Mouse (Mus musculus) liver, adult 2 months (tissue): ENCODE measurements at regions not wholly inside any gene's neighbourhood (a gene's known extent, or its start where the extent isn't known, plus 50 kb on each side); places are given as distances from the start of the nearest gene placed in this dataset.
"Not testable (repeated sequence)": the region's sequence is repeated elsewhere in the genome, so short reads cannot be mapped to it uniquely, and the experiment has no call there.

Source experiments
- DNase-seq: peaks from one replicate; pipeline ENCODE4 v3.0.0-alpha.2; 2011; ENCODE audit warnings: low read depth, low spot score; ENCODE audit errors: extremely low read depth
- H3K27ac ChIP-seq: fragments of 200-500 bp; replicated peaks from 2 replicates; pipeline ENCODE4 v1.5.1; 2012; ENCODE audit warnings: low read depth, mild to moderate bottlenecking, control low read depth, inconsistent platforms, low read length; ENCODE audit not compliant: insufficient read depth
- H3K27me3 ChIP-seq: fragments of 200-500 bp; 2 replicates; pipeline ENCODE4 v1.6.1; 2012; ENCODE audit warnings: mild to moderate bottlenecking, moderate library complexity, low read length, inconsistent platforms; ENCODE audit not compliant: control insufficient read depth, insufficient read depth
- H3K36me3 ChIP-seq: fragments of 200-500 bp; 2 replicates; pipeline ENCODE4 v1.6.1; 2012; ENCODE audit warnings: low read length, inconsistent platforms; ENCODE audit not compliant: control insufficient read depth, insufficient read depth
- H3K4me1 ChIP-seq: fragments of 200-500 bp; 2 replicates; pipeline ENCODE4 v1.6.1; 2011; ENCODE audit warnings: low read length; ENCODE audit not compliant: control insufficient read depth, insufficient read depth
- H3K4me3 ChIP-seq: fragments of 200-500 bp; 2 replicates; pipeline ENCODE4 v1.5.1; 2011; ENCODE audit warnings: low read depth, mild to moderate bottlenecking, control low read depth, low read length, moderate library complexity; ENCODE audit not compliant: insufficient read depth
- H3K79me2 ChIP-seq: fragments of 200-500 bp; 2 replicates; pipeline ENCODE4 v1.6.1; 2012; ENCODE audit warnings: inconsistent platforms, mild to moderate bottlenecking, low read length, moderate library complexity; ENCODE audit not compliant: control insufficient read depth, insufficient read depth
- H3K9ac ChIP-seq: fragments of 200-500 bp; 2 replicates; pipeline ENCODE4 v1.6.1; 2012; ENCODE audit warnings: low read depth, mild to moderate bottlenecking, control low read depth, inconsistent platforms, low read length
- CTCF ChIP-seq: fragments of 200-500 bp; IDR thresholded peaks from 2 replicates; pipeline ENCODE4 v1.5.1; 2011; ENCODE audit warnings: low read depth, low read length, control low read depth
- POLR2A ChIP-seq: fragments of 200-500 bp; IDR thresholded peaks from 2 replicates; pipeline ENCODE4 v1.6.1; 2011; ENCODE audit warnings: low read length, control low read depth; ENCODE audit not compliant: insufficient read depth; ENCODE audit errors: extremely low read depth
- WGBS: fragments of 180-500 bp; shearing (Covaris S2); methylation state at CpG from one replicate; pipeline ENCODE4 v1.1.7; 2018; 5-methylcytosine and 5-hydroxymethylcytosine counted together

GRCm38 (mm10) chr4:143036704-143037103 lies 176.1 kb downstream of the Prdm2 start:
- Histone ChIP-seq H3K4me1 (no peaks in the 10 kb centered on the region), H3K9ac (no peak overlapping the region), H3K36me3 (no peaks in the 10 kb centered on the region), H3K79me2 (no peaks in the 10 kb centered on the region), H3K4me3 (no peak overlapping the region), H3K27ac (no peak overlapping the region), H3K27me3 (no peaks in the 10 kb centered on the region)
- no peak for DNase-seq
- TF ChIP-seq CTCF (no peak), POLR2A (no peak)
- 61% methylated on average over 4 of the region's 4 CpGs for WGBS

DNA sequence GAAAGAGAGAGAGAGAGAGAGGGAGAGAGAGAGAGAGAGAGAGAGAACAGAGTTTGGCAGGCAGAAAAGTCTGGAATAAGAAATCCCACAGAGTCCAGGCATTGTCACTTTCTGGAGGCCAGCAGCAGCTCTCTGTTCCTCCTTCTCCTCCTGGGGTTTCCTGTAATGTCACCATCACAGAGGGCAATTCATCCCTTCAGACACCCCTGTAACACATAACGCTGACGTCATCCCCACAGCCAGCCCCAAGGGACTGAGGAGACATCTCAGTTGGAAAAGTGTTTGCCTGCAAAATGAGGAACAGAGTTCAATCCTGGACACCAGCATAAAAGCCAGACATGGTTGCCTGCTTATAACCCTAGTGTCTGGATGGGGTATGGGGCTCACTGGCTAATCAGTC lies 177.7 kb downstream of the Prdm2 start:
- H3K36me3 ChIP-seq, H3K4me1 ChIP-seq, H3K79me2 ChIP-seq, H3K27ac ChIP-seq, H3K4me3 ChIP-seq, H3K9ac ChIP-seq, H3K27me3 ChIP-seq, DNase-seq: not testable (repeated sequence)
- 73% methylated on average over 2 of the region's 2 CpGs for WGBS

GRCm38 (mm10) chr4:143034324-143034723 lies 178.5 kb downstream of the Prdm2 start:
- not testable (repeated sequence) for H3K79me2 ChIP-seq, H3K4me3 ChIP-seq, H3K36me3 ChIP-seq, H3K27ac ChIP-seq, H3K27me3 ChIP-seq, H3K9ac ChIP-seq, H3K4me1 ChIP-seq, DNase-seq
- 82% methylated on average over 2 of the region's 2 CpGs for WGBS

DNA sequence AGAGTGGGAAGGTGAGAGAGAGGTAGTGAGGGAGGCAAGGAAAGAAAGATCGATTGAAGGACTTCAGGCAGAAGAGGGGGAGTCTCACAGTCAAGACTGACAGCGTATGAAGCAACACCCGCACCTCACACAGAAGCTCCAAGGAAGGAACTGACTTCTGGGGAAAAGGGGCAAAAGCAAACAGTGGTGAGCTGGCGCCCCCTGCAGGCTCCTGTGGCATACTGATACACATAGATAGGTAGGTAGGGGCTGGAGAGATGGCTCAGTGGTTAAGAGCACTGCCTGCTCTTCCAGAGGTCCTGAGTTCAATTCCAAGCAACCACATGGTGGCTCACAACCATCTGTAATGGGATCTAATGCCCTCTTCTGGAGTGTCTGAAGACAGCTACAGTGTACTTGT lies 183.0 kb downstream of the Prdm2 start:
- 76% methylated on average over 4 of the region's 4 CpGs for WGBS
- H3K9ac ChIP-seq = not testable (repeated sequence)

GRCm38 (mm10) chr4:143027292-143027691 lies 185.5 kb downstream of the Prdm2 start:
- Histone ChIP-seq H3K79me2 (no peaks in the 10 kb centered on the region), H3K27me3 (no peaks in the 10 kb centered on the region), H3K9ac (no peak overlapping the region), H3K4me3 (no peak overlapping the region), H3K36me3 (no peaks in the 10 kb centered on the region), H3K27ac (no peak overlapping the region), H3K4me1 (no peaks in the 10 kb centered on the region)
- WGBS = 6% methylated on average over 5 of the region's 5 CpGs
- DNase-seq = peak; percentile 30
- TF ChIP-seq CTCF (peak; percentile 73), POLR2A (no peak)

More for the DNA sequence above, 183.0 kb downstream of the Prdm2 start:
- not testable (repeated sequence) for DNase-seq, H3K4me1 ChIP-seq, H3K36me3 ChIP-seq, H3K27ac ChIP-seq, H3K4me3 ChIP-seq, H3K27me3 ChIP-seq, H3K79me2 ChIP-seq
- peak; percentile 33; the same call in 1 of the 2 replicates for TF ChIP-seq CTCF

DNA sequence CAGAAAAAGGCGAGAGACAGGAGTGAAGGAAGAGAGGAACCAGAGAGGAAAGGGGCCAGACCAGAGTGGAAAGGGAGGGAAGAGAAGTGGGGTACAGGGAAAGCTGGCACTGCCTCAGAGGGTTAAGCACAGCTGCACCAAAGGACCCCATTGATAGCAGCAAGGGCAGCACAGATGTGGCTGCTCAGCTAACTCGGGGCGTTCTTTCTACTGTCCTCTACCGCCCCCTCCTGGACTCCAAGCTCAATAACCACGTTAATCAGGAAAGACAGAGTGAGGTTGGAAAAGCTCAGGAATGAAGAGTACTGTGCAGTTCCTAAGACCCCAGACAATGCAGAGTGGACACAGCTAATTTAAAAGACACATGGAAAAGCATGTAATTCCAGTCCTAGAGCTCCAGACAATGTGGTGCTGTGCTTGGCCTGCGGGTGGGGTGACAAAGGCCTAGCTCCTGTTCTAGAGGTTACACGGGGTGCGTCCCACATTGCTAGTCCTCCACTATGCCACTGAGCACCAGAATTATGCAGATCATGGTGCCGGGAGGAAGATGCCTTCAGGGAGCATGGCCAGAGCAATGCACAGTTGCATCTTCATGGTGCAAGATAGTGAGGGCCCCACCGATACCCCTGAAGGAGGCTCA lies 191.4 kb downstream of the Prdm2 start:
- no peaks in the 10 kb centered on the region for H3K4me1 ChIP-seq
- peak; percentile 13 for DNase-seq
- H3K36me3 ChIP-seq = no peaks in the 10 kb centered on the region
- H3K4me3 ChIP-seq = no peak overlapping the region
- peak; percentile 78 for TF ChIP-seq CTCF
- TF ChIP-seq POLR2A = no peak
- no peak overlapping the region for H3K9ac ChIP-seq
- 49% methylated on average over 10 of the region's 10 CpGs for WGBS
- H3K79me2 ChIP-seq = no peaks in the 10 kb centered on the region
- H3K27ac ChIP-seq = no peak overlapping the region
- no peaks in the 10 kb centered on the region for H3K27me3 ChIP-seq
